Mouse (Mus musculus): ENCODE measurements around the gene Tnks2. TPM values are rescaled to one million over a fixed set of nuclear protein-coding genes. Genes with fewer than 3 reads are reported as not detected.

The Tnks2 gene
- total RNA-seq, 2 experiments from 2014 or later, result 140 to 149 TPM

GRCm38 (mm10) chr19:36922936-36923335 lies 88.9 kb downstream of the Tnks2 start:
- intact Hi-C loops (cut with DNase I), result no loop called here
- DNase-seq (ENCODE audit: low spot score in 2 of 2), result no peak

GRCm38 (mm10) chr19:36925671-36926552 lies 91.9 kb downstream of the Tnks2 start, which contains the start of gene Btaf1:
Gene Btaf1 (plus strand): TSS chr19:36926079.
- intact Hi-C loops (cut with DNase I), result loop anchor here (5.0 kb wide), 1 partner anchor 94 kb away; the partner anchor contains the start of gene Tnks2
- DNase-seq (ENCODE audit: low spot score in 2 of 2), result peak; percentile 82 to 88

GRCm38 (mm10) chr19:36926553-36927236 lies 92.7 kb downstream of the Tnks2 start:
- no peak for DNase-seq (ENCODE audit: low spot score in 2 of 2)
- intact Hi-C loops (cut with DNase I), result loop anchor here (5.0 kb wide), 1 partner anchor 94 kb away; the partner anchor contains the start of gene Tnks2

GRCm38 (mm10) chr19:36927800-36928361 lies 93.8 kb downstream of the Tnks2 start:
- intact Hi-C loops (cut with DNase I), result loop anchor here (5.0 kb wide), 1 partner anchor 96 kb away; the partner anchor contains the start of gene Tnks2
- no peak for DNase-seq (ENCODE audit: low spot score in 2 of 2)

GRCm38 (mm10) chr19:36929816-36930215 lies 95.8 kb downstream of the Tnks2 start:
- intact Hi-C loops (cut with DNase I), result loop anchor here (5.0 kb wide), 1 partner anchor 98 kb away; the partner anchor contains the start of gene Tnks2
- no peak for DNase-seq (ENCODE audit: low spot score in 2 of 2)

- DNase-seq (ENCODE audit: low spot score in 2 of 2), result no peak
- intact Hi-C loops (cut with DNase I), result no loop called here
Observed at GRCm38 (mm10) chr19:36932097-36932496, 98.1 kb downstream of the Tnks2 start.

- intact Hi-C loops (cut with DNase I), result no loop called here
- no peak for DNase-seq (ENCODE audit: low spot score in 2 of 2)
Observed at GRCm38 (mm10) chr19:36932613-36933012, 98.6 kb downstream of the Tnks2 start.

- intact Hi-C loops (cut with DNase I), result no loop called here
- DNase-seq (ENCODE audit: low spot score in 2 of 2), result no peak
Observed at GRCm38 (mm10) chr19:36936285-36936684, 102.3 kb downstream of the Tnks2 start.

- intact Hi-C loops (cut with DNase I), result no loop called here
- DNase-seq (ENCODE audit: low spot score in 2 of 2), result no peak
Observed at GRCm38 (mm10) chr19:36938008-36938407, 104.0 kb downstream of the Tnks2 start.

GRCm38 (mm10) chr19:36940064-36940463 lies 106.0 kb downstream of the Tnks2 start:
- no peak for DNase-seq (ENCODE audit: low spot score in 2 of 2)
- intact Hi-C loops (cut with DNase I), result no loop called here

Other genes starting within 250 kb of the Tnks2 start
- 10 to 100 TPM; 31.0 to 35.7 TPM for gene Ppp1r3c, start 97.6 kb upstream of the Tnks2 start, total RNA-seq (2021)
- 1 to 10 TPM; 5.5 to 7.8 TPM for gene Fgfbp3, start 85.4 kb downstream of the Tnks2 start, total RNA-seq (2021)
- gene Btaf1, start 91.8 kb downstream of the Tnks2 start, total RNA-seq (2021), result 10 to 100 TPM; 24.6 to 27.0 TPM